Mouse (Mus musculus) T-helper 2 cell (primary cell): Measurements from ENCODE around the gene Efs.

Source experiments
- in situ Hi-C: fragments of 300-600 bp; cut with MboI, MseI; formaldehyde crosslinking; loops from one replicate; pipeline ENCODE4 v1.15.1; 2025; ENCODE audit warnings: high pct_unique_total_duplicates

Efs gene

DNA sequence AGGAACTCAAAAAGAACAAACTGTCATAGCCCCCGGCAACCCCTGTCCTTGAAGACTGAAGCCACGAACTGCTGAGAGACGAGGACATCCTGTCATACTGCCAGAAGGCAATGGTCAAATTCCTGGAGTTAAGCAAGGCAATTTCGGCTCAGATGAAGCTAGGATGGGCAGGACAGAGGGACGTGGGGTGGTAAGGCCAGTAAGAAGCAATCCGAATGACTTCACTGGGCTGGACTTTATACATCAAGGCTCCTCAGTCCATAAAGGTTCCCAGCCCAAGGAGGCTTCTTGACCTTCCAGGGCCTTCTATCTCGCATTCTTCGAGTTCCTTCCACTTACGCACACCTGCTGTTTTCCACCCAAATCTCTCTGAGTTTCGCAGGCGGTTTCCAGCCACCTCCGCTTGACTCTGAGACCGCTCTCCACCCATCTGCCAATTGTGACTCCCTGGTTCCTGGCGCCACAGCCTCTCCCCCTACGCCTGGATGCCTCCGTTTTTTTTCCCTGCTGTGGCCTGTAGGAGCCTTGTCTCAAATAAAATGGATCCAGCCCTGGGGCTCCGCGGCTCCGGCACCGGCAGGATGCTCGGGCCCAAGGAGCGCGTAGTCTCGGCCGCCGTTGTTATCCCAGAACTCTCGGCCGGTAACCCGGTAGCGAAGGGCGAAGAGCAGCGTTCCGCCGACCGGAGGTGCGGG, 49.9 kb downstream of the Efs start:
- in situ Hi-C loops, result no loop called here

DNA sequence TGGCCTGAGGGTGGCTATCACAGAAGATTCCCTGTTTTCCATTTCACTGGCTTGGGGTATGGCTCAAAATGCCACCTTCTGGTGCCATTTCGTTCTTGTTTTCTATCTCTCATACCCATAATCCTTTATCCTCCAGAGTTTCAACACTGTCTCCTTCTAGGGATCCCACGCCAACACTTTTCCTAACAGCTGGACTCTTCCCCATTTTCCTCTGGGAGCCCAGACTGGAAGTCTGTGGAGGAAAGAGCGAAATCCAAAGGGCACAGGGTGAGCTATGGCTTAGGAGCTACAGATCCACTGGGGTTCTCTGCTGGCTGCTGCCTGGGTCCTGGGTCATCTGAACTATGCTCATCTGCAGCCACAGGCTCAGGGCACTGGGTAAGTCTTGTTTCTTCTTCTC, 51.8 kb downstream of the Efs start:
- in situ Hi-C loops, result no loop called here

DNA sequence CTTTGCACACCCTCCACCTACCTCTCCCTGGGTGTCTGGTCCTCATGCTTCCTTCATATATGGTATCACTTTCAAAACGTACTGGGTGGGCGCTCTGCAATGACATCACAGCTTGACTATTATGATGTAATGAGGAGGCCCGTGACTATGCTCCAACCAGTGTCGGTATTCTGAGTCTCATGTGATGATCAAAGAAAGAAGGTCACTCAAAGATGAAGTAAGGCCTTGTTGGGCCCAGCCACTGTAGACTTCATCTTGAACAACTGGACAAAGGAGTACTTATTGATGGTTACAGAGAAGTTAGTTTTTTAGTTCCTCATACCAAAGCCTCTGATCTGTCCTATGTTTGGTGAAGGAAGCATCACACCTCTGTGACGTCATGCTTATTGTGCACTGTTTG, 55.1 kb downstream of the Efs start, which contains the start of gene Homez:
Gene Homez, minus strand, starts transcription at position 101 of the 400 bp plus-strand sequence.
- in situ Hi-C loops, result no loop called here

DNA sequence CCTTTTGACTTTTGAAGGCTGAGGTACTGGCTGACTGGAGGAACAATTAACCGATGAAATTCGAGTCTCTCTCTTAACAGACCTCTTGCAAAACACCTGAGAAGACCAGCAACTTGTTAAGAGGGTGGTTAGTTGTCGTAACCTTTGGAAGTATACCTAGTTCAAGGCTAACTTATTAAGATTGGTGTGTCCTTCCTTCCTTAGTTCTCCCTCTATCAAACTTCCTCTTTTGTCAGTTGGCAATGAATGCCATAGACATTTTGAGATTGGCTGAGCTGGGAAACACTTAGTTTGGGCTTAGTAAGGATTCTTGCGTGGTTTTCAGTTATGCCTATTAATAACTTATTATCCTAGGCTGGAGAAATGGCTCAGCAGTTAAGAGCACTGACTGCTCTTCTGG, 57.9 kb downstream of the Efs start:
- in situ Hi-C loops, result no loop called here

DNA sequence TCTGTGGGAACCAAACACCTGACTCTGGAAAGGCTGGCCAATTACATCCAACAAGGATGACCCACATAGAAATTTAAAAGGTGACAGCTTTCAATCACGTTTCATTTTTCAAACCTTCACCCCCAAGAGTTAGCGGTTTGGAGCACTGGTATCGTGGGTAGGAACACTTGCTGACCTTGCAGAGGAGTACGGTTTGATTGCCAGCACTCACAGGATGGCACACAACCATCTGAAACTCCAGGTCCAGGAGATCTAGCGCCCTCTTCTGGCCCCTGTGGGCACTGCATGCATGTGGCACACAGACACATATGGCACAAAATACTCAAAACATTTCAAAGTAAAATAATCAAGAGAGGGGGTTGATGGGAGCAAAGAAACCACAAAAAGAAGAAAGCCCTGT, 59.0 kb downstream of the Efs start:
- in situ Hi-C loops, result no loop called here
